Mouse (Mus musculus) C2C12 (cell line): ENCODE results near the gene Ror2. TPM values are rescaled to one million over a fixed set of nuclear protein-coding genes. Genes with fewer than 3 reads are reported as not detected.
A peak's percentile ranks its signal among the peaks of the same experiment; 100 is the strongest.

Source experiments
- H3K27me3 ChIP-seq: one replicate; pipeline ENCODE4 v1.6.1; 2011; ENCODE audit not compliant: control insufficient read depth, insufficient read depth, insufficient read length
- H3K36me3 ChIP-seq: one replicate; pipeline ENCODE4 v1.6.1; 2011; ENCODE audit not compliant: control insufficient read depth, insufficient read depth
- H3K4me3 ChIP-seq: one replicate; pipeline ENCODE4 v1.5.1; 2011; ENCODE audit warnings: mild to moderate bottlenecking, control low read depth; ENCODE audit not compliant: poor library complexity, insufficient read depth, severe bottlenecking
- H3K79me2 ChIP-seq: one replicate; pipeline ENCODE4 v1.6.1; 2011; ENCODE audit not compliant: control insufficient read depth, insufficient read depth
- H3K79me3 ChIP-seq: one replicate; pipeline ENCODE4 v1.6.1; 2011; ENCODE audit warnings: low read depth, control low read depth
- H3ac ChIP-seq: one replicate; pipeline ENCODE3; 2011; ENCODE audit warnings: low read depth; ENCODE audit not compliant: control insufficient read depth, insufficient read length
- CEBPB ChIP-seq: IDR thresholded peaks from one replicate; pipeline ENCODE4 v1.6.1; 2011; ENCODE audit warnings: low read depth, mild to moderate bottlenecking, control low read depth, moderate library complexity
- CTCF ChIP-seq: IDR thresholded peaks from one replicate; pipeline ENCODE4 v1.5.1; 2011; ENCODE audit not compliant: control insufficient read depth, insufficient read depth, insufficient read length
- FOSL1 ChIP-seq: IDR thresholded peaks from one replicate; pipeline ENCODE4 v1.8.0; 2011; ENCODE audit warnings: mild to moderate bottlenecking, low read length; ENCODE audit not compliant: poor library complexity, insufficient read depth, severe bottlenecking
- MAX ChIP-seq: IDR thresholded peaks from one replicate; pipeline ENCODE4 v1.6.1; 2011; ENCODE audit warnings: mild to moderate bottlenecking, control low read depth
- MYOD1 ChIP-seq: IDR thresholded peaks from one replicate; pipeline ENCODE4 v1.6.1; 2011; ENCODE audit warnings: low read depth; ENCODE audit not compliant: control insufficient read depth, insufficient read length
- MYOG ChIP-seq: IDR thresholded peaks from one replicate; pipeline ENCODE4 v1.6.1; 2011; ENCODE audit not compliant: control insufficient read depth, insufficient read length; ENCODE audit errors: extremely low read depth
- USF1 ChIP-seq: IDR thresholded peaks from one replicate; pipeline ENCODE4 v1.6.1; 2011; ENCODE audit warnings: low read depth, mild to moderate bottlenecking, control low read depth, moderate library complexity
- polyA plus RNA-seq: library from polyadenylated mRNA; unstranded; fragments of >200 nt; fragmentation: generic; extraction: Trizol; gene quantifications from one replicate; pipeline ENCODE4 v1.2.1, GENCODE M21; 2012; ENCODE audit warnings: missing spikeins

The Ror2 gene
- polyA plus RNA-seq, 1 experiment = 0.13 TPM

- H3ac ChIP-seq = no peak overlapping the region
- peaks cover 43% of the 10 kb centered on the region for H3K27me3 ChIP-seq
- no peaks in the 10 kb centered on the region for H3K79me3 ChIP-seq
- H3K79me2 ChIP-seq = no peaks in the 10 kb centered on the region
- H3K36me3 ChIP-seq = no peaks in the 10 kb centered on the region
- TF ChIP-seq USF1 (no peak), CEBPB (no peak), MAX (no peak), MYOG (no peak), MYOD1 (no peak), FOSL1 (no peak), CTCF (no peak)
- H3K4me3 ChIP-seq = no peak overlapping the region
These were observed 168.0 kb downstream of the Ror2 start for GRCm38 (mm10) chr13:53117921-53118320.

- Histone ChIP-seq H3K27me3 (peaks cover 34% of the 10 kb centered on the region), H3ac (no peak overlapping the region), H3K79me2 (no peaks in the 10 kb centered on the region), H3K4me3 (no peak overlapping the region), H3K79me3 (no peaks in the 10 kb centered on the region), H3K36me3 (no peaks in the 10 kb centered on the region)
- TF ChIP-seq CEBPB (no peak), FOSL1 (no peak), MYOG (no peak), MYOD1 (no peak), USF1 (no peak), MAX (no peak), CTCF (no peak)
These were observed 175.7 kb downstream of the Ror2 start for GRCm38 (mm10) chr13:53110249-53110578.

- Histone ChIP-seq H3K36me3 (no peaks in the 10 kb centered on the region), H3ac (no peak overlapping the region), H3K4me3 (no peak overlapping the region), H3K79me2 (no peaks in the 10 kb centered on the region), H3K79me3 (no peaks in the 10 kb centered on the region), H3K27me3 (peaks cover 29% of the 10 kb centered on the region)
- TF ChIP-seq CTCF (peak; percentile 36), CEBPB (no peak), USF1 (no peak), MYOG (no peak)
These were observed 176.2 kb downstream of the Ror2 start for GRCm38 (mm10) chr13:53109560-53110248.

DNA sequence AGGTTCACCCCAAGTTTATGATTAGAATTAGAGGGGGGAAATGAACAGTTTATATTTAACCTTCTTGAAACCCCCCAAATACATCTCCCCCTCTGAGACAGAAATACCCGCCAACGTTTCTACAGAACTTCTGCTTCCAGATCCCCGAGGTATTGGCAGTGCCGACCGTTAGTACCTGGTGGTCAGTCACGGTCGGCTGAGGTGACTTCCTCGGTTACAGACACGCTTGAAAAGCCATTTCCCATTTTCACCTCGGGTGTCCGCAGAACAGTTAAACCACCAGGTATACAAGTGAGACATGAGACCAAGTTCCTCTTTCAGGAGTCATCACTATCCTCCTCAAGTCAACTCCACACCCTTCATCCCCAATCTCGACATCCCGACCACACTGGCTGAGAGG is 179.2 kb downstream of the Ror2 start:
- Histone ChIP-seq H3K4me3 (no peak overlapping the region), H3ac (no peak overlapping the region), H3K79me2 (no peaks in the 10 kb centered on the region), H3K36me3 (no peaks in the 10 kb centered on the region), H3K79me3 (no peaks in the 10 kb centered on the region), H3K27me3 (peaks cover 7% of the 10 kb centered on the region)
- TF ChIP-seq MYOD1 (no peak), CEBPB (no peak), MAX (no peak)

DNA sequence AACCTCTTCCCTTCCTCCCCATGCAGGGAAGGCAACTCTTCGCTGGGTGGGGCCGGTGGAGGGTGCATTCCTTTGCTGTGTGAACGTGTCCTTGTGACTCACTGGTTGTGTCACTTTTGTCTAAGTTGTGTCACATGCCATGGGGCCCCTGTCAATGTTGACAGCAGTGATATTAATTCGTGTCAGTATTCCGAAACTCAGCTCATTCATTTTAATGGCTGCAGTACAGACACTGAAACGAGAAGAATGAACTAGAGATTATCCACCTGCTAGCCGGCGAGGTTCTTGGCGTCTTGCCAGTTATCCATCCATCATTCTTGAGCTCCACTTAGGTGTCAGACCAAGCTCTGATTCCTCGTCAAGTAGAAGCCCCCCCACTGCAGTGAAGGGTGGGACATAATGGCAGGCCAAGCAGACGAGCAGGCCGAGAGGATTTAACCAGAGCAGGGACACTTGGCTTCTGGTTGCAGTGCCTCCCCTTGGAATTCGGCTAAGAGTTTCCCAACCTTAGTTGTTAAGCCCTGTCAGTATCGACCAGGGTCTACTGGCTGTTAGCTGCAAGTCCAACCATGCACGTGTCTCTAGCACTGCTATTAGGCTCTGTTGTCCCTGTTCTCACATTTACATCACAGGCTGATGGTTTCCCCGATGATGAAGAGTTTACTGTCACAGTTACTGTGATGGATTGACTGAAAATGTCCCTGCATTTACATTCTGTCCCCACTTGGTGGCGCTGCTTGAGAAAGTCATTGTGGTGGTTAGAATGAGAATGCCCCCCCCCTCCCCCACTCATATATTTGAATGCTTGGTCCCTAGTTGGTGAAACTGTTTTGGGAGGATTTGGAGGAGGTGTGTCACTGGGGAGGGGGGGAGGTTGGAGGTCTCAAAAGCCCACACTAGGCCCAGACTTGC is 185.9 kb downstream of the Ror2 start:
- Histone ChIP-seq H3K4me3 (no peak overlapping the region), H3ac (no peak overlapping the region), H3K79me2 (no peaks in the 10 kb centered on the region), H3K27me3 (no peaks in the 10 kb centered on the region), H3K79me3 (no peaks in the 10 kb centered on the region), H3K36me3 (no peaks in the 10 kb centered on the region)
- TF ChIP-seq USF1 (no peak), FOSL1 (no peak), CTCF (no peak), CEBPB (no peak), MAX (no peak)

GRCm38 (mm10) chr13:53096615-53097014 is 189.3 kb downstream of the Ror2 start:
- Histone ChIP-seq H3K27me3 (no peaks in the 10 kb centered on the region), H3K36me3 (no peaks in the 10 kb centered on the region), H3K79me2 (no peaks in the 10 kb centered on the region), H3K4me3 (no peak overlapping the region), H3ac (no peak overlapping the region), H3K79me3 (no peaks in the 10 kb centered on the region)
- peak; percentile 91 for TF ChIP-seq CTCF
- TF ChIP-seq MAX = no peak
